Mouse (Mus musculus): ENCODE results near the gene Prox2.

DNA sequence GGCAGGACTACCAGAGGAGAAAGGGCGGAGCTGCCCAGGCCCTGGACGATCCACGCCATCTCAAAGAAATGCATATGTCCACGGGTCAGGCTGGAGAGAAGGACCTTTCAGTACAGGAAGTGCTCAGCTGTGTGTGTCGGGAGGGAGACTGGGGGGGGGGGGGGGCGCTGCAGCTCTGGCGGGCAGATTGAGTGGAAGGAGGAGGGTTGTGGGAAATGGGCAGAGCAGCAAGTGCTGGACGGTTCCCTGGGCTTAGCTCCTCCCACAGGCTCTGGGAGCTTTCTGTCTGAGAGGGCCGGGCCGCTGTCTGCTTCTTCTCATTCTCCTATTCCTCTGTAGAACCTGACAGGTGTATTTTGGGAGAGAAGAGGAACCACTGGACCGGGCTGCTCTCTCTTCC, 35.8 kb upstream of the Prox2 start:
- no peak for TF ChIP-seq CTCF (IDR thresholded peaks at IDR 0.05; ENCODE audit: control insufficient read depth, insufficient read depth, insufficient replicate concordance, low read depth, low read length)
- TF ChIP-seq POLR2A (IDR thresholded peaks at IDR 0.05; ENCODE audit: control insufficient read depth, low read depth, low read length), result no peak

All from testis, adult 2 months (tissue).